Mouse (Mus musculus) heart, postnatal 0 days (tissue): ENCODE results near the gene Gjc1. TPM values are rescaled to one million over a fixed set of nuclear protein-coding genes. Genes with fewer than 3 reads are reported as not detected.

Experiments
- ATAC-seq: fragments of 200-750 bp; cut with Nextera tagmentation; 2 replicates; pipeline ENCODE4 v1.8.0; 2017; ENCODE audit warnings: low read depth, moderate number of reproducible peaks, moderate library complexity; ENCODE audit not compliant: insufficient read depth
- DNase-seq: peaks from one replicate; pipeline ENCODE4 v3.0.0-alpha.2; 2016; ENCODE audit warnings: low spot score
- H3K27ac ChIP-seq: fragments of 300-500 bp; sonication (generic); 2 replicates; pipeline ENCODE4 v1.5.1; 2014; ENCODE audit warnings: low read depth, mild to moderate bottlenecking
- H3K27me3 ChIP-seq: fragments of 300-500 bp; sonication (generic); 2 replicates; pipeline ENCODE4 v1.6.1; 2014; ENCODE audit warnings: low read length, mixed read lengths; ENCODE audit not compliant: control insufficient read depth, insufficient read depth
- H3K36me3 ChIP-seq: fragments of 300-500 bp; sonication (generic); replicated peaks from 2 replicates; pipeline ENCODE4 v1.6.1; 2014; ENCODE audit warnings: low read length, mixed read lengths; ENCODE audit not compliant: control insufficient read depth, insufficient read depth
- H3K4me1 ChIP-seq: fragments of 300-500 bp; sonication (generic); 2 replicates; pipeline ENCODE4 v1.6.1; 2014; ENCODE audit warnings: antibody characterized with exemption; ENCODE audit not compliant: control insufficient read depth, insufficient read depth
- H3K4me2 ChIP-seq: fragments of 300-500 bp; sonication (generic); 2 replicates; pipeline ENCODE4 v1.6.1; 2014; ENCODE audit warnings: low read depth, mild to moderate bottlenecking, low read length, moderate library complexity
- H3K4me3 ChIP-seq: fragments of 300-500 bp; sonication (generic); 2 replicates; pipeline ENCODE4 v1.5.1; 2014; ENCODE audit warnings: low read depth, low read length
- H3K9ac ChIP-seq: fragments of 300-500 bp; sonication (generic); replicated peaks from 2 replicates; pipeline ENCODE4 v1.6.1; 2014; ENCODE audit warnings: low read depth, low read length, mixed read lengths
- H3K9me3 ChIP-seq: fragments of 300-500 bp; sonication (generic); replicated peaks from 2 replicates; pipeline ENCODE4 v1.6.1; 2016; ENCODE audit warnings: low read length; ENCODE audit not compliant: control insufficient read depth
- CTCF ChIP-seq: IDR thresholded peaks from 2 replicates; pipeline ENCODE4 v1.5.1; 2016; ENCODE audit warnings: antibody characterized with exemption, control low read depth, low read depth
- EP300 ChIP-seq: IDR thresholded peaks from 2 replicates; pipeline ENCODE4 v1.6.1; 2016; ENCODE audit warnings: antibody characterized with exemption, low read depth
- WGBS: fragments of 180-500 bp; shearing (Covaris S2); extraction: QIAGEN DNeasy Blood & Tissue Kit; methylation state at CpG from one replicate; pipeline ENCODE4 v1.1.7; 2014; 5-methylcytosine and 5-hydroxymethylcytosine counted together
- polyA plus RNA-seq: library from polyadenylated mRNA; unstranded; fragments of >200 nt; fragmentation: Nextera tagmentation; extraction: Ambion mirVana; gene quantifications from 2 replicates; pipeline ENCODE4 v1.2.1, GENCODE M21; 2015
- total RNA-seq: library from RNA; depleted of rRNA; stranded (reverse); fragments of >200 nt; gene quantifications from 2 replicates; pipeline ENCODE4 v1.2.3, GENCODE M21; 2014; ENCODE audit warnings: low replicate concordance

Gene Gjc1
- total and polyA plus RNA-seq, 2 experiments from 2014 or later: 19.2 to 42.7 TPM

DNA sequence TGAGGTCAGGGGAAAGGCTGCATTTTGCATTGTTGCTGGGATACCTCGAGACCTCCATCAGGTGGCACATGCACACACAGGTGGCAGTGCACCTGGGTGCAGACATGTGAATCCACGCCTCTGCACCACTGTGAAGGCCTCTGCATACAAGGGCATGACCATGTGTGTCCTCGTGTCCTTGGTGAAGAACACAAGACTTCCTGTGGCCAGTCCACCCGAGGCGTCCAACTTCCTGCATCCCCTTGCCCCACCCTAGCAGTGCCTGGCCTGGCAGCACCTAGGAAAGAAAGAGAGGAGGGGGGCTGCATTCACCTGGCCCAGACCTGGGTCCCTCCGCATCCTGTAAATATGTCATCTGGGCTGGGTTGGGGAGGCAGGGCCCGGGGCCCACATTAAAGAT, 39.7 kb downstream of the Gjc1 start:
- H3K27ac ChIP-seq: peak overlapping the region; percentile 62
- no peaks in the 10 kb centered on the region for H3K36me3 ChIP-seq
- no peaks in the 10 kb centered on the region for H3K27me3 ChIP-seq
- no peak overlapping the region for H3K9ac ChIP-seq
- ATAC-seq (no peak), DNase-seq (no peak)
- H3K4me2 ChIP-seq: no peak overlapping the region
- peaks cover 45% of the 10 kb centered on the region for H3K4me1 ChIP-seq
- no peak overlapping the region for H3K4me3 ChIP-seq
- WGBS: 63% methylated on average over 7 of the region's 7 CpGs
- no peak for TF ChIP-seq CTCF
- no peak for TF ChIP-seq EP300
- H3K9me3 ChIP-seq: no peaks in the 10 kb centered on the region

DNA sequence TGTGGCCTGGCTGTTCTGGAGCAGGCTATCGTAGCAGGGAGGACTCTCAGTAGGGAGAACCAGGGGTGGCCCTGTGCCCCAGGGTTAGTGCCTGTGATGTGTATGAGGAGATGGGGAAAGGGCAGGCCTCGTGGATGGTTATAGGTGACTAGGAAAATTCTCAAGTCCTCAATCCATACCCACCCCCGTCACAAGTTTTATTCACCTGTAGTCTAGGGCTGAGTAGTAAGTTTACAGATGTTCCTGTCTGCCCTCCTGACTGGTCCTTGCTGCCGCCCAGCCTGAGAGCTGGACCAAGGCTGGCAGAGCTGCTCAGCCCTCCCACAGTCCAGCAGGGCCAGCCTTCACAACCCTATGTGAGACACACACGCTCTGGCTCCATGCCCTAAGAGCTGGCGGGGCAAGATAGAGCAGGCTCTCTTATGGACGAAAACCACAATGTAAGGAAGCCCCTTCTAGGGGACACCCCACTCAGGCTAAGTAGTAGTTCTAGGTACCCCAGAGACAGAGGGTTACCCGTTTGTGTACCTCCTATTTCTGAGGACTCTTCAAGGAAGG, 40.3 kb downstream of the Gjc1 start:
- no peak overlapping the region for H3K4me3 ChIP-seq
- peaks cover 45% of the 10 kb centered on the region for H3K4me1 ChIP-seq
- H3K9me3 ChIP-seq: no peaks in the 10 kb centered on the region
- TF ChIP-seq CTCF: no peak
- TF ChIP-seq EP300: no peak
- no peak overlapping the region for H3K9ac ChIP-seq
- no peak overlapping the region for H3K4me2 ChIP-seq
- peak overlapping the region; percentile 62; the same call in 1 of the 2 replicates for H3K27ac ChIP-seq
- ATAC-seq (no peak), DNase-seq (no peak)
- no peaks in the 10 kb centered on the region for H3K27me3 ChIP-seq
- no peaks in the 10 kb centered on the region for H3K36me3 ChIP-seq
- 60% methylated on average over 8 of the region's 8 CpGs for whole genome bisulfite sequencing

DNA sequence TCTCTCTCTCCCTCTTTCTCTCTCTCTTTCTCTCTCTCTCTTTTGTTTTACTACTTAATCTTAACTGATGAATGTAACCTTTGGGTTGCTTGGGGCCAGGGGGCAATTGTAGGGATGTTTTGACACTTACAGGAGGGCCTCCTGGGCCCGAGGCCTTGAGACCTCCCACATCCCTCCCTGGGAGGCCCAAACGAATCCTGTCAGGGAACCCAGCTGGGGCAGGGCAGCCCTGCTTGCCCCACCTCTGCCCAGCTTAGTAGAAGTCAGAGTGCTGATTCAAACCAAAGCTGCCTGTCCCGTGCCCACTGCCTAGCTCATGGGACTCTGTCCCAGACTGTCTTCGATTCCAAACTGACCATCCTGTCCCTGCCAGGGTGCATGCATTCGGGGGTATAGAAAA, 40.9 kb downstream of the Gjc1 start:
- H3K27me3 ChIP-seq: no peaks in the 10 kb centered on the region
- TF ChIP-seq EP300 (no peak), CTCF (no peak)
- H3K4me1 ChIP-seq: peaks cover 45% of the 10 kb centered on the region
- no peak overlapping the region for H3K9ac ChIP-seq
- H3K27ac ChIP-seq: no peak overlapping the region
- H3K4me3 ChIP-seq: no peak overlapping the region
- no peak overlapping the region for H3K4me2 ChIP-seq
- no peaks in the 10 kb centered on the region for H3K36me3 ChIP-seq
- 50% methylated on average over 5 of the region's 5 CpGs for WGBS
- no peak for ATAC-seq
- H3K9me3 ChIP-seq: no peaks in the 10 kb centered on the region
- no peak for DNase-seq

DNA sequence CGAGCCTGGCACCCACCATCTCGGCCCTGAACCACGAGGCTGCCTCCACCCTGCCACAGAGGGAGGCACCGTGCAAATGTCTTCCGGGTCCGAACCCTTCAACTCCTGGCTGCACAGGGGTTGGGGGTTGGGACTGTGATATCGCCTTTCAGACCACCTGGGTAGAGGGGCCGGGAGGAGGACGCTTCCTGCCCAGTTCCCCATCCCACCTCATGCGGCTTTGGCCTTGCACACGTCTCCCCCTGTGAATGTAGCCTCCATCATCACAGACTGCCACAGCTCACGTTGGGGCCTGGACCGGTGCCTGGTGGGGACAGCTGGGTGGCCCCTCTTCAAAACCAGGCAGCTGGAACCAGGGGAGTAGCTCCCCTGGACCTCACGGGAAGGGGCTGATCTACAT, 41.3 kb downstream of the Gjc1 start:
- H3K4me3 ChIP-seq: no peak overlapping the region
- DNase-seq: no peak

DNA sequence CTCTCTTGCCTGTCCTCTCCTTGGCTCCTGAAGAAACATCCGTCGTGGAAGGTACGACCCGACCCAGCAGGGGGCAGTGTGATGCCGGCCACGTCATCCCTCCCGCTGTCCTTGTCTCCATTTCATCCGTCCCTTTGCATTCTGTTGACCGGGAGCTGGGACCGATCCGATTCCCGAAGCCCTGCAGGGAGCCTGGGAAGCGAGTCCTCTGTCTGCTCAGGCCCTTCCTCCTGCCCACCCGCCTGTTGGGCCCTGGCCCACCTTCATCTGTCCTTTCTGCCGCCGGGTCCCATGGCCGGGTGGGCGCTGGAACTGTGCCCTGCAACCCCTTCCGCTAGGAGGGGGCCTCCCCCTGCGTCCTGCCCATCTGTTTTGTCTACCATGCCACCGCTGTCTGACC, 41.9 kb downstream of the Gjc1 start:
- peak; percentile 87 for DNase-seq
- H3K4me1 ChIP-seq: peaks cover 35% of the 10 kb centered on the region
- peak overlapping the region; percentile 60 for H3K4me2 ChIP-seq
- H3K27me3 ChIP-seq: no peaks in the 10 kb centered on the region
- TF ChIP-seq CTCF (peak; percentile 94), EP300 (no peak)
- H3K27ac ChIP-seq: no peak overlapping the region; the same call in 1 of the 2 replicates
- H3K9ac ChIP-seq: peak overlapping the region; percentile 53; the same call in 1 of the 2 replicates
- peak overlapping the region; percentile 34 for H3K4me3 ChIP-seq
- no peaks in the 10 kb centered on the region for H3K9me3 ChIP-seq
- WGBS: 19% methylated on average over 21 of the region's 21 CpGs
- peak; percentile 21 for ATAC-seq
- no peaks in the 10 kb centered on the region for H3K36me3 ChIP-seq

More for the DNA sequence above, 41.3 kb downstream of the Gjc1 start:
- Histone ChIP-seq H3K27ac (no peak overlapping the region), H3K27me3 (no peaks in the 10 kb centered on the region), H3K4me1 (peaks cover 41% of the 10 kb centered on the region), H3K9ac (no peak overlapping the region), H3K4me2 (peak overlapping the region; percentile 60; the same call in 1 of the 2 replicates), H3K9me3 (no peaks in the 10 kb centered on the region), H3K36me3 (no peaks in the 10 kb centered on the region)
- TF ChIP-seq CTCF (no peak), EP300 (no peak)
- WGBS: 53% methylated on average over 14 of the region's 14 CpGs
- ATAC-seq: no peak
